Mouse (Mus musculus) midbrain, embryonic 11.5 days (tissue): ENCODE results near the gene Nfkb2. TPM values are rescaled to one million over a fixed set of nuclear protein-coding genes. Genes with fewer than 3 reads are reported as not detected.
A peak's percentile ranks its signal among the peaks of the same experiment; 100 is the strongest.

Source experiments
- ATAC-seq: fragments of 200-750 bp; cut with Nextera tagmentation; 2 replicates; pipeline ENCODE4 v1.8.0; 2017; ENCODE audit warnings: moderate TSS enrichment, moderate library complexity; ENCODE audit not compliant: low FRiP score
- DNase-seq: peaks from one replicate; pipeline ENCODE4 v3.0.0; 2015; ENCODE audit warnings: low spot score; ENCODE audit errors: missing footprints
- H3K27ac ChIP-seq: fragments of 300-500 bp; sonication (generic); 2 replicates; pipeline ENCODE4 v1.5.1; 2014; ENCODE audit warnings: low read depth, low read length
- H3K27me3 ChIP-seq: fragments of 300-500 bp; sonication (generic); 2 replicates; pipeline ENCODE4 v1.6.1; 2014; ENCODE audit warnings: mild to moderate bottlenecking, low read length, moderate library complexity, mixed read lengths; ENCODE audit not compliant: control insufficient read depth, insufficient read depth
- H3K36me3 ChIP-seq: fragments of 300-500 bp; sonication (generic); 2 replicates; pipeline ENCODE4 v1.6.1; 2014; ENCODE audit warnings: mild to moderate bottlenecking, low read length, moderate library complexity, mixed read lengths; ENCODE audit not compliant: control insufficient read depth, insufficient read depth
- H3K4me1 ChIP-seq: fragments of 300-500 bp; sonication (generic); 2 replicates; pipeline ENCODE4 v1.6.1; 2014; ENCODE audit warnings: low read length; ENCODE audit not compliant: control insufficient read depth, insufficient read depth
- H3K4me2 ChIP-seq: fragments of 300-500 bp; sonication (generic); 2 replicates; pipeline ENCODE4 v1.6.1; 2014; ENCODE audit warnings: mild to moderate bottlenecking, moderate library complexity
- H3K4me3 ChIP-seq: fragments of 300-500 bp; sonication (generic); 2 replicates; pipeline ENCODE4 v1.5.1; 2014; ENCODE audit warnings: low read depth, low read length
- H3K9ac ChIP-seq: fragments of 300-500 bp; sonication (generic); 2 replicates; pipeline ENCODE4 v1.6.1; 2014; ENCODE audit warnings: low read length
- H3K9me3 ChIP-seq: fragments of 300-500 bp; sonication (generic); 2 replicates; pipeline ENCODE4 v1.6.1; 2016; ENCODE audit warnings: low read length; ENCODE audit not compliant: control insufficient read depth
- WGBS: fragments of 180-500 bp; shearing (Covaris S2); extraction: QIAGEN DNeasy Blood & Tissue Kit; methylation state at CpG from one replicate; pipeline ENCODE4 v1.1.7; 2014; 5-methylcytosine and 5-hydroxymethylcytosine counted together
- polyA plus RNA-seq: library from polyadenylated mRNA; unstranded; fragments of >200 nt; fragmentation: Nextera tagmentation; extraction: Ambion mirVana; gene quantifications from 2 replicates; pipeline ENCODE4 v1.2.1, GENCODE M21; 2014

Nfkb2 gene
- polyA plus RNA-seq, 1 experiment from 2014 or later = 3.9 TPM

- H3K9me3 ChIP-seq = no peaks in the 10 kb centered on the region
- peaks cover 23% of the 10 kb centered on the region for H3K27me3 ChIP-seq
- peaks cover 10% of the 10 kb centered on the region for H3K4me1 ChIP-seq
- H3K36me3 ChIP-seq = no peaks in the 10 kb centered on the region
- H3K9ac ChIP-seq = peak overlapping the region; percentile 76
- H3K4me3 ChIP-seq = peak overlapping the region; percentile 56
- ATAC-seq (peak; percentile 40; the same call in 1 of the 2 replicates), DNase-seq (no peak)
- H3K27ac ChIP-seq = 0 out of 2 replicates have a peak overlapping the region, but pooled peaks have one; percentile 35
- peak overlapping the region; percentile 94 for H3K4me2 ChIP-seq
- 36% methylated on average over 14 of the region's 14 CpGs for WGBS
These were observed 44.0 kb downstream of the Nfkb2 start for GRCm38 (mm10) chr19:46347936-46348668.

GRCm38 (mm10) chr19:46348761-46349458 lies 44.8 kb downstream of the Nfkb2 start:
- Histone ChIP-seq H3K9ac (peak overlapping the region; percentile 76), H3K27me3 (peaks cover 23% of the 10 kb centered on the region), H3K36me3 (no peaks in the 10 kb centered on the region), H3K9me3 (no peaks in the 10 kb centered on the region), H3K4me2 (peak overlapping the region; percentile 94), H3K4me3 (peak overlapping the region; percentile 56), H3K27ac (peak overlapping the region; percentile 35; the same call in 1 of the 2 replicates), H3K4me1 (peaks cover 10% of the 10 kb centered on the region)
- 1% methylated on average over 77 of the region's 78 CpGs for WGBS
- ATAC-seq (peak; percentile 89), DNase-seq (peak; percentile 96)

- no peaks in the 10 kb centered on the region for H3K36me3 ChIP-seq
- H3K4me2 ChIP-seq = peak overlapping the region; percentile 94
- no peak overlapping the region for H3K27ac ChIP-seq
- peaks cover 10% of the 10 kb centered on the region for H3K4me1 ChIP-seq
- DNase-seq (no peak), ATAC-seq (no peak)
- WGBS = 29% methylated on average over 6 of the region's 6 CpGs
- H3K4me3 ChIP-seq = peak overlapping the region; percentile 56
- peak overlapping the region; percentile 76; the same call in 1 of the 2 replicates for H3K9ac ChIP-seq
- H3K27me3 ChIP-seq = peaks cover 23% of the 10 kb centered on the region
- H3K9me3 ChIP-seq = no peaks in the 10 kb centered on the region
These were observed 45.4 kb downstream of the Nfkb2 start for GRCm38 (mm10) chr19:46349550-46349949.

- Histone ChIP-seq H3K36me3 (no peaks in the 10 kb centered on the region), H3K9me3 (no peaks in the 10 kb centered on the region)
These were observed 46.2 kb downstream of the Nfkb2 start, which contains the start of gene 2310034G01Rik for GRCm38 (mm10) chr19:46350168-46350932. Gene 2310034G01Rik, minus strand, starts transcription at chr19:46350302.

GRCm38 (mm10) chr19:46356701-46357138 lies 52.6 kb downstream of the Nfkb2 start:
- WGBS = under 1% methylated on average over 29 of the region's 29 CpGs
- Histone ChIP-seq H3K4me3 (peak overlapping the region; percentile 45), H3K27me3 (peaks cover 15% of the 10 kb centered on the region), H3K9me3 (no peaks in the 10 kb centered on the region), H3K27ac (no peak overlapping the region), H3K9ac (peak overlapping the region; percentile 71), H3K36me3 (no peaks in the 10 kb centered on the region), H3K4me1 (peaks cover 3% of the 10 kb centered on the region; the same call in 1 of the 2 replicates), H3K4me2 (peak overlapping the region; percentile 91)
- ATAC-seq (peak; percentile 89), DNase-seq (peak; percentile 96)

More at GRCm38 (mm10) chr19:46350168-46350932, 46.2 kb downstream of the Nfkb2 start, which contains the start of gene 2310034G01Rik:
- Histone ChIP-seq H3K9ac (peak within 1 kb of the TSS; percentile 76), H3K27ac (no peak within 1 kb of the TSS), H3K4me1 (peaks cover 10% of the 10 kb centered on the region), H3K27me3 (peaks cover 23% of the 10 kb centered on the region), H3K4me2 (peak within 1 kb of the TSS; percentile 94), H3K4me3 (peak within 1 kb of the TSS; percentile 56)
- no peak for DNase-seq
- 63% methylated on average over 10 of the region's 10 CpGs for WGBS
- no peak for ATAC-seq

- no peaks in the 10 kb centered on the region for H3K36me3 ChIP-seq
- WGBS = 18% methylated on average over 25 of the region's 25 CpGs
- H3K4me1 ChIP-seq = peaks cover 3% of the 10 kb centered on the region; the same call in 1 of the 2 replicates
- no peaks in the 10 kb centered on the region for H3K9me3 ChIP-seq
- no peak overlapping the region for H3K27ac ChIP-seq
- peaks cover 15% of the 10 kb centered on the region for H3K27me3 ChIP-seq
- ATAC-seq (0 out of 2 replicates have a peak, but pooled peaks have one; percentile 5), DNase-seq (no peak)
- peak overlapping the region; percentile 45 for H3K4me3 ChIP-seq
- H3K4me2 ChIP-seq = peak overlapping the region; percentile 91
- H3K9ac ChIP-seq = peak overlapping the region; percentile 71
These were observed 53.5 kb downstream of the Nfkb2 start for GRCm38 (mm10) chr19:46357344-46358280.

- Histone ChIP-seq H3K4me1 (peaks cover 3% of the 10 kb centered on the region; the same call in 1 of the 2 replicates), H3K27me3 (peaks cover 15% of the 10 kb centered on the region), H3K27ac (no peak overlapping the region), H3K36me3 (no peaks in the 10 kb centered on the region), H3K4me2 (no peak overlapping the region), H3K9me3 (no peaks in the 10 kb centered on the region), H3K4me3 (no peak overlapping the region), H3K9ac (no peak overlapping the region)
- 53% methylated on average over 4 of the region's 4 CpGs for WGBS
- DNase-seq (no peak), ATAC-seq (no peak)
These were observed 54.3 kb downstream of the Nfkb2 start for GRCm38 (mm10) chr19:46358381-46358780.
